ENCODE assay signal across 8 mouse cellular contexts in genomic region chr7:27507711-27508647, GRCm38 (mm10). TPM values are rescaled to one million over a fixed set of nuclear protein-coding genes. Genes with fewer than 3 reads are reported as not detected.
DNase-seq lines count a peak whose midpoint lies in the region; ATAC-seq lines count a peak whose summit lies in the region.

No protein-coding gene starts in this region.

- H3K9ac ChIP-seq in lung, embryonic 16.5 days (ENCODE audit: low read length), result peak overlapping the region; percentile 85

- H3K9me3 ChIP-seq in lung, embryonic 16.5 days (ENCODE audit: control insufficient read depth, low read length), result no peaks in the 10 kb centered on the region

- DNase-seq in MEL-GATA-1-ER (ENCODE audit: extremely low read depth, low read depth), result peak; percentile 89
- peak; percentile 94 for DNase-seq in cerebellum, adult 8-10 months
- DNase-seq in forelimb bud, embryonic 11.5 days (ENCODE audit: low read depth, low spot score), result peak; percentile 98
- peak; percentile 82 for DNase-seq in layer of hippocampus, adult 9-10 months (ENCODE audit: low spot score)
- DNase-seq in ovary, postnatal 10 days (ENCODE audit: low spot score), result peak; percentile 97
- DNase-seq in thymus, postnatal 10 days (ENCODE audit: low spot score in 2 of 2), result peak; percentile 92 to 95

- no peaks in the 10 kb centered on the region for H3K36me3 ChIP-seq in lung, embryonic 16.5 days (ENCODE audit: control insufficient read depth, insufficient read depth, low read length)

- peak overlapping the region; percentile 100 for H3K27ac ChIP-seq in lung, embryonic 16.5 days (ENCODE audit: low read length)

- peak overlapping the region; percentile 70 for H3K4me2 ChIP-seq in lung, embryonic 16.5 days (ENCODE audit: low read depth, low read length)

- no peaks in the 10 kb centered on the region for H3K27me3 ChIP-seq in lung, embryonic 16.5 days (ENCODE audit: control insufficient read depth, insufficient read depth, low read depth, low read length)

- H3K4me3 ChIP-seq in lung, embryonic 16.5 days (ENCODE audit: low read length), result peak overlapping the region; percentile 63

- peak; percentile 83 to 91 for ATAC-seq in hematopoietic stem cell, adult 5-6 weeks (replicated peaks in 1 of 2; ENCODE audit: insufficient read depth in 1 of 2, low FRiP score in 2 of 2, low TSS enrichment in 1 of 2, low read depth in 1 of 2, poor library complexity in 2 of 2, severe bottlenecking in 2 of 2)
- ATAC-seq in lung, embryonic 16.5 days (ENCODE audit: low read depth), result peak; percentile 94

- WGBS in lung, embryonic 16.5 days, result under 1% methylated on average over 54 of the region's 54 CpGs

- H3K4me1 ChIP-seq in lung, embryonic 16.5 days (replicated peaks; ENCODE audit: control insufficient read depth, insufficient read depth, low read length), result peaks cover 13% of the 10 kb centered on the region

RNA-seq across cellular contexts. Expression of gene Prx, which starts 8.9 kb away (rescaled TPM):
- 1.1 and 1.5 TPM in 2 replicates for total RNA-seq in hematopoietic stem cell, adult 5-6 weeks (2017)
- polyA plus RNA-seq in lung, embryonic 16.5 days (2015; fragmentation: Nextera tagmentation; extraction: Ambion mirVana), result 13.0 and 13.6 TPM in 2 replicates

RNA-seq across cellular contexts. Expression of gene Hipk4, which starts 15.1 kb away (rescaled TPM):
- 0.31 TPM in 1 of 2 replicates, not detected in the other for total RNA-seq in hematopoietic stem cell, adult 5-6 weeks (2017)
- 0.72 and 1.1 TPM in 2 replicates for polyA plus RNA-seq in lung, embryonic 16.5 days (2015; fragmentation: Nextera tagmentation; extraction: Ambion mirVana)

RNA-seq across cellular contexts. Expression of gene Sertad1, which starts 21.3 kb away (rescaled TPM):
- 23.3 and 25.8 TPM in 2 replicates for total RNA-seq in hematopoietic stem cell, adult 5-6 weeks (2017)
- 55.6 and 57.3 TPM in 2 replicates for polyA plus RNA-seq in lung, embryonic 16.5 days (2015; fragmentation: Nextera tagmentation; extraction: Ambion mirVana)

RNA-seq across cellular contexts. Expression of gene Sertad3, which starts 34.4 kb away (rescaled TPM):
- 9.7 and 16.8 TPM in 2 replicates for total RNA-seq in hematopoietic stem cell, adult 5-6 weeks (2017)
- 28.4 and 30.7 TPM in 2 replicates for polyA plus RNA-seq in lung, embryonic 16.5 days (2015; fragmentation: Nextera tagmentation; extraction: Ambion mirVana)

RNA-seq across cellular contexts. Expression of gene Pld3, which starts 45.0 kb away (rescaled TPM):
- 15.2 and 18.9 TPM in 2 replicates for total RNA-seq in hematopoietic stem cell, adult 5-6 weeks (2017)
- 85.6 and 95.6 TPM in 2 replicates for polyA plus RNA-seq in lung, embryonic 16.5 days (2015; fragmentation: Nextera tagmentation; extraction: Ambion mirVana)

Comparison
In these comparisons a context has a peak if more than half of its experiments do, and no peak if none do; other contexts are left out.
1. Peak in every context shown above with its lines: DNase-seq, ATAC-seq, H3K4me3 ChIP-seq and H3K27ac ChIP-seq.